Mouse (Mus musculus): Measurements from ENCODE around the gene Ppp4r2. TPM values are rescaled to one million over a fixed set of nuclear protein-coding genes. Genes with fewer than 3 reads are reported as not detected.

The Ppp4r2 gene
- polyA plus RNA-seq, 1 experiment from 2014 or later, result 18.7 TPM

DNA sequence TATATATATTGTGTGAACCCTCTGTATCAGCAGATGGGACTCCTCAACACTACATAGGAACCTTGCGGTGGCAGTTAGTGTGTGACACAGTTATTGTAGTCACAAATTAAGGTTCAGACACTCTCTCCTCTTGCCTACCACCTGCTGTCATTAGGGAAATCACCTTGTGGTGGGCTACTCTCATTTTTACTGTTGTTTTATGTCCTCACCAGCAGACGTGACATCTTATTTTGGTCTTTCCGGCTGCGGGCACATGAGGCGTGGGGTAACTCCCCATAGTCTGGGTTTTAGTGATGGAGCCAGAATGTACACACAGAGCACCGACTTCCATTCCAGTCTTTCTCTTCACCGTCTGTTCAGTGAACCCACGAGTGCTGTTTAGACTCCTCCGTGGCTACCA lies 26.2 kb upstream of the Ppp4r2 start:
- no peaks in the 10 kb centered on the region for H3K36me3 ChIP-seq
- WGBS, result 87% methylated on average over 9 of the region's 9 CpGs
- H3K27ac ChIP-seq (replicated peaks), result no peak overlapping the region
- H3K4me2 ChIP-seq (replicated peaks), result no peak overlapping the region
- no peak overlapping the region for H3K9ac ChIP-seq
- no peak for ATAC-seq (ENCODE audit: insufficient number of reproducible peaks, low FRiP score, low TSS enrichment, low read depth)
- no peak overlapping the region for H3K4me3 ChIP-seq (replicated peaks)
- no peaks in the 10 kb centered on the region for H3K4me1 ChIP-seq
- no peaks in the 10 kb centered on the region for H3K27me3 ChIP-seq
- H3K9me3 ChIP-seq (replicated peaks), result no peaks in the 10 kb centered on the region

DNA sequence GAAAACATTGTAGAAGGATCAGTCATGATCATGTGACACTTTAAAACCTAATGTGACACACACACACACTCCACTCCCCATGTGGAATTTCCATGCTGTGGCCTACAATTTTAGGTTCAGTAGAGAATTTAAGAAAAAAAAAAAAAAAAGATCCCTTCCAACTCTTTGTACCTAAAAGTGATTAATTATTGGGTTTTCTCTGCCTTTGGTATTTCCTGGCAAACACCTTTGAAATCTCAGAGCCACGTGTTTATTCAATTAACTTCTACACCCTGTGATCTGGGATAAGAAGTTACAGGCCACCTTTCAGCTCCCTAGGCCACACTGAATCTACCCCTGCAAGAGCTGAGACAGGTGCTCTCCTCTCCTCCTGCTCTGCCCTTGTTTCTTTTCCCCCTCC lies 25.7 kb upstream of the Ppp4r2 start:
- H3K36me3 ChIP-seq, result no peaks in the 10 kb centered on the region
- H3K4me1 ChIP-seq, result no peaks in the 10 kb centered on the region
- H3K4me2 ChIP-seq (replicated peaks), result no peak overlapping the region
- H3K27me3 ChIP-seq, result no peaks in the 10 kb centered on the region
- ATAC-seq (ENCODE audit: insufficient number of reproducible peaks, low FRiP score, low TSS enrichment, low read depth), result no peak
- no peak overlapping the region for H3K4me3 ChIP-seq (replicated peaks)
- 35% methylated on average over 1 of the region's 1 CpGs for WGBS
- no peak overlapping the region for H3K9ac ChIP-seq
- H3K9me3 ChIP-seq (replicated peaks), result no peaks in the 10 kb centered on the region
- H3K27ac ChIP-seq (replicated peaks), result no peak overlapping the region

DNA sequence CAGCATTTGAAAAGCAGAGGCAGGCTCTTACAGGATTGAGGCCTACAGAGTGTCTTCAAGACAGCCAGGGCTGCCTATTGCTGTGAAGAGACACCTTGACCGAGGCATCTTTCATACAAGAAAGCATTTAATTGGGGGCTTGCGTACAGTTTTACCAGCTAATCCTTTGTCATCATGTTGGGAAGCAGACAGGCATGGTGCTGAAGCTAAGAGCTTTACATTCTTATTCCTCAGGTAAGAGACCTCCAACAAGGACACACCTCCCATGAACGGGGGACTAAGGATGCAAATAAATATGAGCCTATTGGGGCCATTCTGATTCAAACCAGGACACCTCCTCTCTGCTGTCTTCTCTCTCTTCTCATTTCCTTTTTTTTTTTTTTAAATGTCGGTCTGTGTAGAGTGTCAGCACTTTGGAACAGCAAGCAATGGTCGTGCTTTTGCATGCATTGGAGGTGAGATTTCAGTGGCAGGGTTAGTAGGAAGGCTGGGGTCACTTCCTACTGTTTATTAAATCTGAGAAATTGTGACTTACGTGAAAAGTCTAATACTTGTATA lies 25.1 kb upstream of the Ppp4r2 start:
- no peaks in the 10 kb centered on the region for H3K36me3 ChIP-seq

GRCm38 (mm10) chr6:100810117-100810516 lies 23.3 kb upstream of the Ppp4r2 start:
- Histone ChIP-seq H3K9ac (no peak overlapping the region), H3K9me3 (replicated peaks) (no peaks in the 10 kb centered on the region), H3K4me1 (no peaks in the 10 kb centered on the region), H3K27ac (replicated peaks) (no peak overlapping the region), H3K36me3 (no peaks in the 10 kb centered on the region), H3K27me3 (no peaks in the 10 kb centered on the region), H3K4me3 (replicated peaks) (no peak overlapping the region), H3K4me2 (replicated peaks) (no peak overlapping the region)
- no peak for ATAC-seq (ENCODE audit: insufficient number of reproducible peaks, low FRiP score, low TSS enrichment, low read depth)
- WGBS, result 61% methylated on average over 4 of the region's 4 CpGs

More for the DNA sequence above, 25.1 kb upstream of the Ppp4r2 start:
- no peaks in the 10 kb centered on the region for H3K9me3 ChIP-seq (replicated peaks)
- no peak overlapping the region for H3K4me2 ChIP-seq (replicated peaks)
- H3K9ac ChIP-seq, result no peak overlapping the region
- ATAC-seq (ENCODE audit: insufficient number of reproducible peaks, low FRiP score, low TSS enrichment, low read depth), result no peak
- H3K4me1 ChIP-seq, result no peaks in the 10 kb centered on the region
- no peak overlapping the region for H3K4me3 ChIP-seq (replicated peaks)
- 90% methylated on average over 6 of the region's 6 CpGs for WGBS
- no peak overlapping the region for H3K27ac ChIP-seq (replicated peaks)
- no peaks in the 10 kb centered on the region for H3K27me3 ChIP-seq

DNA sequence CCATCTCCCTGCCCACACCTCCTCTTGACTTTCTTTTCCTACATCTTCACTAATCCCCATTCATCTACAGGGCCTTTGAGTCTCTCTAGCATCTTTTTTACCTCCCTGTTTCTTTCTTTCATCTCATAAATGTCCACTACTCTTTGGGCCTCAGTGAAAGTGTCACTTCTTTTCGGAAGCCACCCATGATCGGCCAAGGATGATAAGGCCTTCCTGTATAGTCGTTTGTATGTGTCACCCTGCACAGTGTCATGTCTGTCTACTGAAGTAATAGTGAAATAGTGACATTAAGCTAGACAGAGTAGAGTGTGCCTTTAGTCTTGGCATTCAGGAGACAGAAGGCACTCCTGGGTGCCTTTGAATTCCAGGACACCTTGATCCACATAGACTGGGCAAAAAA lies 21.7 kb upstream of the Ppp4r2 start:
- no peak overlapping the region for H3K4me2 ChIP-seq (replicated peaks)
- no peak for ATAC-seq (ENCODE audit: insufficient number of reproducible peaks, low FRiP score, low TSS enrichment, low read depth)
- WGBS, result 87% methylated on average over 3 of the region's 3 CpGs

DNA sequence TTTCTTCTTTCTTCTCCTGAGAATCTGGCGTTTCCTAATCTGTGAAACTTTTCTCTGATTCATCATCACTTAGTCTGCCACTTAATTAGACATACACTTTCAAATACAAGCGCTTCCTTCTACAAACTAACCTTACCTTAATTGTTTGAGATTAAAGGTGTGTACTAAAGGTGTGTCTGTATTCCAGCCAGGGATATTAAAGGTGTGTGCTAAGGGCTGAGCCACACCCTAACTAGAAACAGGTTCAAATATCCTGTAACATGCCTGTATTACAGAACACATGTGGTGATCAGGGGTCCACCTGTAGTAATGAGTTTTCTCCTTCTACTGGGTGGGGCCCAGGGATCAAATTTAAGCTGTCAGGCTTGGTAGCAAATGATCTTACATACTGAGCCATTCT lies 12.1 kb upstream of the Ppp4r2 start:
- Histone ChIP-seq H3K36me3 (no peaks in the 10 kb centered on the region), H3K9me3 (replicated peaks) (no peaks in the 10 kb centered on the region), H3K4me2 (replicated peaks) (no peak overlapping the region), H3K4me1 (no peaks in the 10 kb centered on the region), H3K27ac (replicated peaks) (no peak overlapping the region), H3K27me3 (no peaks in the 10 kb centered on the region), H3K4me3 (replicated peaks) (no peak overlapping the region), H3K9ac (no peak overlapping the region)
- 83% methylated on average over 2 of the region's 2 CpGs for WGBS
- no peak for ATAC-seq (ENCODE audit: insufficient number of reproducible peaks, low FRiP score, low TSS enrichment, low read depth)

More for the DNA sequence above, 21.7 kb upstream of the Ppp4r2 start:
- Histone ChIP-seq H3K27me3 (no peaks in the 10 kb centered on the region), H3K4me3 (replicated peaks) (no peak overlapping the region), H3K4me1 (no peaks in the 10 kb centered on the region), H3K36me3 (no peaks in the 10 kb centered on the region), H3K27ac (replicated peaks) (no peak overlapping the region), H3K9me3 (replicated peaks) (no peaks in the 10 kb centered on the region), H3K9ac (no peak overlapping the region)

DNA sequence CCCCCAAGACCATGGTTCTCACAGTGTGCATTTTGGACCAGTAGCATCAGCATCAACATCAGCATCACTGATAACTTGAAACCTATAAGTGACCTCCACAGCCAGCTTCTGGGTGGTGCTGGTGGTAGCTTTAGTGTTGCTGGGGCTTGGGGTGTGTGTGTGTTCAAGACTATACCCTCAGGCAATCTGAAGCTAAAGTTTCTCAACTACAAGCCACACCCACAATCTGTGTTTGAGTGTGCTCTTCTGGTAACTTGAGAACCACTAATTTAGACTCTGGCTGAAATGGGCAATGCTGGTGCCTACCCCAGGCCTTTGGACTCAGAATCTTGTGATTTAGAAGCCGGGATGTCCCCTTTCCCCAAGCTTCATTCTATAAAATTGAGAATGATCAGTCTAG lies 10.1 kb upstream of the Ppp4r2 start:
- 35% methylated on average over 1 of the region's 1 CpGs for WGBS
- ATAC-seq (ENCODE audit: insufficient number of reproducible peaks, low FRiP score, low TSS enrichment, low read depth), result peak; percentile 54
- H3K9me3 ChIP-seq (replicated peaks), result no peaks in the 10 kb centered on the region
- no peak overlapping the region for H3K4me3 ChIP-seq (replicated peaks)
- H3K27me3 ChIP-seq, result no peaks in the 10 kb centered on the region
- no peaks in the 10 kb centered on the region for H3K36me3 ChIP-seq
- no peak overlapping the region for H3K4me2 ChIP-seq (replicated peaks)
- no peak overlapping the region for H3K27ac ChIP-seq (replicated peaks)
- no peaks in the 10 kb centered on the region for H3K4me1 ChIP-seq
- H3K9ac ChIP-seq, result no peak overlapping the region

DNA sequence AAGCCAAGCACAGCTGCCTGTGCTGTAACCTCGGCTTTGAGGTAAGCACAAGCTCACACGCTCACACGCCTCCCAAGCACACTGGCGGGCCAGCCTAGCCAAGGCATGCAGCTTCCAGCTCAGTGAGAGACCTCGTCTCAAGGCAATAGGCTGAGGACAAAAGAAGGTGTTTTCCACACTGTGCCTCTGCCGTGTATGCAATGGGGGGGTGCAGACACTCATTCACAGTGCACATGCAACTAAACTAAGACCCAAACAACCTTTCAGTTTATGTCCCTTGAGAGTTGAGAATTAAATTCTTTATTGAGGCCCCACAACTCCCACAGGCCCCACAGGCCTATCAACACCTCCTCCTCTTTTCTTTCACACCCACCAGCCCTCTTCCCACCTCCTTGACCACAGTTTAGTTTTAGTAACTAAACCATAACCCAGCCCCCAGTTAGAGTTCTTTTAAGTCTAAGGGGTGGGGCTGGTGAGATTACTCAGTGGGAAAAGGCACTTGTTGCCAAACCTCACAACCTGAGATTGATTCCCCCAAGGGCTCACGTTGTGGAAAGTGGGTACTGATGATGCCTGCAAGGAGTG lies 8.9 kb upstream of the Ppp4r2 start:
- Histone ChIP-seq H3K9ac (no peak overlapping the region), H3K27me3 (no peaks in the 10 kb centered on the region), H3K9me3 (replicated peaks) (no peaks in the 10 kb centered on the region), H3K4me2 (replicated peaks) (no peak overlapping the region), H3K36me3 (no peaks in the 10 kb centered on the region), H3K27ac (replicated peaks) (no peak overlapping the region), H3K4me3 (replicated peaks) (no peak overlapping the region), H3K4me1 (no peaks in the 10 kb centered on the region)
- 69% methylated on average over 7 of the region's 7 CpGs for WGBS
- ATAC-seq (ENCODE audit: insufficient number of reproducible peaks, low FRiP score, low TSS enrichment, low read depth), result no peak

- H3K4me3 ChIP-seq (replicated peaks), result no peak overlapping the region
- H3K9ac ChIP-seq, result no peak overlapping the region
- WGBS, result 67% methylated on average over 6 of the region's 6 CpGs
- no peaks in the 10 kb centered on the region for H3K36me3 ChIP-seq
- H3K27me3 ChIP-seq, result no peaks in the 10 kb centered on the region
- no peak for ATAC-seq (ENCODE audit: insufficient number of reproducible peaks, low FRiP score, low TSS enrichment, low read depth)
- no peaks in the 10 kb centered on the region for H3K9me3 ChIP-seq (replicated peaks)
- no peak overlapping the region for H3K4me2 ChIP-seq (replicated peaks)
- no peak overlapping the region for H3K27ac ChIP-seq (replicated peaks)
- no peaks in the 10 kb centered on the region for H3K4me1 ChIP-seq
These were observed 7.4 kb upstream of the Ppp4r2 start for GRCm38 (mm10) chr6:100826046-100826445.

DNA sequence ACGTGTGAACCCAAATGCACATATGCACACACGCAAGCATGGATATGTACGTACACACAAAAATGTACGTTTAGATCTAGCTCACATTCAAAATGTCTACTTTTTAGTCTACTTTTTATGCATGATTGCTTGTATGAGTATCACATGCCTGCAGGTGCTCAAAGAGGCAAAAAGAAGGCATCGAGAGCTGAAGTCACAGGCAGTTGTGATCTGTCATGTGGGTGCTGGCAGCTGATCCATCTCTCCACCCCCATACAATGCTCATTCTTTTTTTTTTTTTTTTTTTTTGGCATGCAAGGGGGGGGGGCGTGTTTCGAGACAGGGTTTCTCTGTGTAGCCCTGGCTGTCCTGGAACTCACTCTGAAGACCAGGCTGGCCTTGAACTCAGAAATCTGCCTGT lies 4.9 kb upstream of the Ppp4r2 start:
- ATAC-seq (ENCODE audit: insufficient number of reproducible peaks, low FRiP score, low TSS enrichment, low read depth), result no peak
- H3K4me2 ChIP-seq (replicated peaks), result no peak overlapping the region
- no peak overlapping the region for H3K9ac ChIP-seq
- 93% methylated on average over 7 of the region's 7 CpGs for WGBS
- no peaks in the 10 kb centered on the region for H3K4me1 ChIP-seq
- H3K9me3 ChIP-seq (replicated peaks), result no peaks in the 10 kb centered on the region
- H3K27me3 ChIP-seq, result no peaks in the 10 kb centered on the region
- no peak overlapping the region for H3K4me3 ChIP-seq (replicated peaks)
- H3K36me3 ChIP-seq, result no peaks in the 10 kb centered on the region
- H3K27ac ChIP-seq (replicated peaks), result no peak overlapping the region

DNA sequence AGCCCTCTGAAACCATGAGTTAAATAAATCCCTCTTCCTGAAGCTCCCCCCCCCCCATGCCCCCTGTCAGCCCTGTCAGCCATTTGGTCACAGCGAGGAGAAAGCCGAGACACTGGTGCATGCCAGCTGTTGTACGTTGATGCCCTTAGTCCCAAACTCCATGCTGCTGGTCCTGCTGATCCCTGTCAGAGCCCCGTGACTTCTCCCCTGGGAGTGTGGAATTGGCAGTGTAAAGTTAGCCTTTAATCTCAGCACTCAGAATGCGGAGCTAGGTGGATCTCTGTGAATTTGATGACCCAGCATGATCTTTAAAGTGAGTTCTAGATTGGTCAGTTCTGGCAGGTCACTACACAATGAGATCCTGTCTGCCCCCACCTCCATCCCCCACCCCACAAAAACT lies 3.7 kb upstream of the Ppp4r2 start:
- no peaks in the 10 kb centered on the region for H3K36me3 ChIP-seq
- H3K9ac ChIP-seq, result no peak overlapping the region
- no peak for ATAC-seq (ENCODE audit: insufficient number of reproducible peaks, low FRiP score, low TSS enrichment, low read depth)
- no peak overlapping the region for H3K27ac ChIP-seq (replicated peaks)
- no peak overlapping the region for H3K4me2 ChIP-seq (replicated peaks)
- no peak overlapping the region for H3K4me3 ChIP-seq (replicated peaks)
- H3K9me3 ChIP-seq (replicated peaks), result no peaks in the 10 kb centered on the region
- H3K4me1 ChIP-seq, result peaks cover 2% of the 10 kb centered on the region
- no peaks in the 10 kb centered on the region for H3K27me3 ChIP-seq
- WGBS, result 70% methylated on average over 5 of the region's 5 CpGs

GRCm38 (mm10) chr6:100831188-100831587 lies 2.2 kb upstream of the Ppp4r2 start:
- Histone ChIP-seq H3K36me3 (peaks cover 10% of the 10 kb centered on the region), H3K27ac (replicated peaks) (no peak overlapping the region), H3K27me3 (no peaks in the 10 kb centered on the region), H3K4me2 (replicated peaks) (no peak overlapping the region), H3K9me3 (replicated peaks) (no peaks in the 10 kb centered on the region), H3K4me1 (peaks cover 8% of the 10 kb centered on the region), H3K9ac (no peak overlapping the region), H3K4me3 (replicated peaks) (no peak overlapping the region)
- ATAC-seq (ENCODE audit: insufficient number of reproducible peaks, low FRiP score, low TSS enrichment, low read depth), result no peak
- WGBS, result 83% methylated on average over 3 of the region's 3 CpGs

Data from embryonic facial prominence, embryonic 15.5 days (tissue).